Mouse (Mus musculus) effector memory CD4-positive, alpha-beta T cell, adult 7 months (primary cell): ENCODE results near the gene Olfr768. TPM values are rescaled to one million over a fixed set of nuclear protein-coding genes. Genes with fewer than 3 reads are reported as not detected.

Source experiments
- polyA plus RNA-seq: library from polyadenylated mRNA; unstranded; fragments of 100-300 nt; shearing (Covaris generic); gene quantifications from one replicate; pipeline ENCODE4 v1.2.1, GENCODE M21; 2017

The Olfr768 gene
- not detected for polyA plus RNA-seq

GRCm38 (mm10) chr10:129099275-129099674 lies at the start of gene Olfr768:
Olfr768 (minus strand) TSS chr10:129099375.

GRCm38 (mm10) chr10:129138898-129139297 lies 39.7 kb upstream of the Olfr768 start, which contains the start of gene Olfr770:
Olfr770 (minus strand) TSS chr10:129138998.

GRCm38 (mm10) chr10:129117761-129118160 lies 18.6 kb upstream of the Olfr768 start, which contains the start of gene Olfr769:
Olfr769 (minus strand) TSS chr10:129117861.

GRCm38 (mm10) chr10:129082810-129083209 lies 16.4 kb downstream of the Olfr768 start, which contains the start of gene Olfr767:
Olfr767 (minus strand) TSS chr10:129082910.

GRCm38 (mm10) chr10:129068877-129069276 lies 30.3 kb downstream of the Olfr768 start, which contains the start of gene Olfr766-ps1:
Olfr766-ps1 (minus strand) TSS chr10:129068977.

GRCm38 (mm10) chr10:129049898-129050297 lies 49.3 kb downstream of the Olfr768 start, which contains the start of gene Olfr765:
Olfr765 (minus strand) TSS chr10:129049998.

Other genes starting within 250 kb of the Olfr768 start
- 1.8 TPM for gene Gdf11, start 207.7 kb downstream of the Olfr768 start, polyA plus RNA-seq
- gene Cd63, start 198.4 kb downstream of the Olfr768 start, polyA plus RNA-seq = not detected
- gene Rdh5, start 176.5 kb downstream of the Olfr768 start, polyA plus RNA-seq = 5.1 TPM
- 119 TPM for gene Bloc1s1, start 175.3 kb downstream of the Olfr768 start, polyA plus RNA-seq
- 45.6 TPM for gene Itga7, start 165.6 kb downstream of the Olfr768 start, polyA plus RNA-seq
- gene Mettl7b, start 138.4 kb downstream of the Olfr768 start, polyA plus RNA-seq = not detected
- 0.17 TPM for gene Olfr9, start 109.9 kb downstream of the Olfr768 start, polyA plus RNA-seq
- gene Olfr763, start 88.6 kb downstream of the Olfr768 start, polyA plus RNA-seq = not detected
- not detected for gene Olfr764-ps1, start 59.5 kb downstream of the Olfr768 start, polyA plus RNA-seq
- not detected for gene Olfr765, start 49.4 kb downstream of the Olfr768 start, polyA plus RNA-seq
- gene Olfr766-ps1, start 30.4 kb downstream of the Olfr768 start, polyA plus RNA-seq = not detected
- not detected for gene Olfr767, start 16.5 kb downstream of the Olfr768 start, polyA plus RNA-seq
- gene Olfr769, start 18.5 kb upstream of the Olfr768 start, polyA plus RNA-seq = not detected
- gene Olfr770, start 39.6 kb upstream of the Olfr768 start, polyA plus RNA-seq = 0.80 TPM
- gene Olfr771, start 65.4 kb upstream of the Olfr768 start, polyA plus RNA-seq = not detected
- gene Olfr772, start 78.5 kb upstream of the Olfr768 start, polyA plus RNA-seq = not detected
- not detected for gene Olfr773, start 88.0 kb upstream of the Olfr768 start, polyA plus RNA-seq
- gene Olfr774, start 136.8 kb upstream of the Olfr768 start, polyA plus RNA-seq = not detected
- gene Olfr775, start 149.0 kb upstream of the Olfr768 start, polyA plus RNA-seq = not detected
- not detected for gene Olfr776, start 159.8 kb upstream of the Olfr768 start, polyA plus RNA-seq
- not detected for gene Olfr777, start 172.1 kb upstream of the Olfr768 start, polyA plus RNA-seq
- gene Olfr780, start 218.7 kb upstream of the Olfr768 start, polyA plus RNA-seq = not detected
- gene Olfr781, start 229.5 kb upstream of the Olfr768 start, polyA plus RNA-seq = not detected
- gene Olfr782, start 249.5 kb upstream of the Olfr768 start, polyA plus RNA-seq = not detected